Mouse (Mus musculus): ENCODE data around the gene Vmn1r65. TPM values are rescaled to one million over a fixed set of nuclear protein-coding genes. Genes with fewer than 3 reads are reported as not detected.

Vmn1r65 gene
- not detected for total RNA-seq (2023)

DNA sequence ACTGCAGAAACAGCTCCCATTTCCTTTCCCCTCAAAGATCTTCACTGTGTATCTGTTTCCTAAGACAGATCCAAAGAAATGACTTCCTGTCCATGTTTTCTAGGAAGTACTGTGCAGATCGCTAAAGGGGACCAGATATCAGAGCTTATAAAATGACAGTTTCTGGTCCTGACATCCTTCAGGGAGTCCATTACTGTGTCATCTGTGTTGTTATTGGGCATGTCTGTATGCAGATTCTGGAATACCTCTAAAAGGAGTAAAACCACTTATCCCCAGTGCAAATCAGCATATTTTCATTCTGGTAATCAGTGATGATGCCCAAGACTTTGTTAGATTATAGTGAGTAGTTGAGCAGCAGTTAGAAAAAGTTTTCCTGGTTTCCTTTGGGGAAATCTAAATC, at the start of gene Vmn1r65:
Gene Vmn1r65, minus strand, starts transcription at position 101 of the 400 bp plus-strand sequence.

DNA sequence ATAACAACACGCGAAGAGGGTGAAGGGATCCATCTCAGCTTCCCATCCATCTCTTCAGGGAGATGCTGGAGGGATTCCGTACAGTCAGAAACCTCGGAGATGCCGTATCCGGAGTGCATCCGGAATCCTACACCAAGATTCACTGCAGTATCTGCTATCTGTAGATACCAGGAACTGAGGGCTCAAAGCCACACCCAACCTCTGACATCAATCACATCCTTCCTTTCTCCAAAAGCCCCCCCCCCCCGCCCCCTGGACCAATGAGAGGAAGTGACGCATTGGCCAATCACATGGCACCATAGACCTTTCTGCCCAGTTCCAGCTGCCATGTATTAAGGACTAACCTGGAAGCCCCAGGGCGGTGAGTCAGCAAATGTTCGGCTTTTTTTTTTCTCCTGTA, 34.1 kb upstream of the Vmn1r65 start, which contains the start of gene Nlrp4c:
Gene Nlrp4c, plus strand, starts transcription at position 301 of the 400 bp plus-strand sequence.

Other genes starting within 250 kb of the Vmn1r65 start
- not detected for gene Vmn1r63, start 205.6 kb downstream of the Vmn1r65 start, total RNA-seq (2023)
- gene Vmn1r64, start 126.5 kb downstream of the Vmn1r65 start, total RNA-seq (2023) = not detected
- not detected for gene Nlrp4c, start 34.2 kb upstream of the Vmn1r65 start, total RNA-seq (2023)
- gene Zfp787, start 145.0 kb upstream of the Vmn1r65 start, total RNA-seq (2023) = 10 to 100 TPM; 28.5 to 31.3 TPM
- gene Zfp444, start 161.2 kb upstream of the Vmn1r65 start, total RNA-seq (2023) = 10 to 100 TPM in 1 of 2 experiments, 1 to 10 TPM in 1; 6.2 to 10.2 TPM
- gene Galp, start 186.1 kb upstream of the Vmn1r65 start, total RNA-seq (2023) = not detected
- gene Zscan5b, start 211.3 kb upstream of the Vmn1r65 start, total RNA-seq (2023) = not detected
- gene Epp13, start 241.7 kb upstream of the Vmn1r65 start, total RNA-seq (2023) = not detected